In genomic region chr1:21407266-21407665, GRCm38 (mm10) we compare ENCODE assay signal across 38 mouse cellular contexts. TPM values are rescaled to one million over a fixed set of nuclear protein-coding genes. Genes with fewer than 3 reads are reported as not detected.
"Had no signal": no experiment of that assay in that cellular context is flagged by ENCODE, and none has a peak within 500 bp of the region (broad histone marks: within the 10 kb centered on the region; RNA-seq: fewer than 3 reads in every experiment).

No protein-coding gene starts in this region.

- ATAC-seq: hindbrain, postnatal 0 days; intestine, embryonic 16.5 days had no signal

- DNase-seq: gastrocnemius, adult 2 months; gastrocnemius, postnatal 10 days; gastrocnemius, postnatal 25 days; heart, adult 11 months; heart, adult 2 months; heart, postnatal 14 days; heart, postnatal 36 days; kidney, adult 11 months; kidney, adult 8-10 months; kidney, postnatal 10 days; kidney, postnatal 25 days; kidney, postnatal 4 days; liver had no signal

- H3K9ac ChIP-seq: heart, embryonic 13.5 days; heart, embryonic 15.5 days; hindbrain, embryonic 13.5 days; hindbrain, embryonic 15.5 days; limb, embryonic 12.5 days had no signal

- H3K4me2 ChIP-seq: heart, embryonic 11.5 days; heart, embryonic 13.5 days; heart, embryonic 15.5 days; hindbrain, embryonic 13.5 days; hindbrain, embryonic 15.5 days; limb, embryonic 12.5 days; liver, embryonic 11.5 days had no signal

- H3K27me3 ChIP-seq: heart, embryonic 13.5 days; heart, embryonic 15.5 days; hindbrain, embryonic 13.5 days; hindbrain, embryonic 15.5 days; limb, embryonic 12.5 days had no signal

- H3K27ac ChIP-seq: gastrocnemius, adult 2 months; heart, adult 2 months; heart, embryonic 13.5 days; heart, embryonic 15.5 days; hindbrain, embryonic 13.5 days; hindbrain, embryonic 15.5 days; hindbrain, postnatal 0 days; layer of hippocampus, adult 2 months; left cerebral cortex, adult 2 months; limb, embryonic 10.5 days; limb, embryonic 12.5 days had no signal

- H3K4me3 ChIP-seq: gastrocnemius, adult 2 months; heart, adult 2 months; heart, embryonic 13.5 days; heart, embryonic 15.5 days; hindbrain, embryonic 13.5 days; hindbrain, embryonic 15.5 days; layer of hippocampus, adult 2 months; left cerebral cortex, adult 2 months; limb, embryonic 10.5 days; limb, embryonic 12.5 days had no signal

- H3K4me1 ChIP-seq: limb, embryonic 10.5 days; limb, embryonic 12.5 days had no signal

- H3K9me3 ChIP-seq: heart, embryonic 13.5 days; heart, embryonic 15.5 days; hindbrain, embryonic 13.5 days; hindbrain, embryonic 15.5 days; limb, embryonic 10.5 days; limb, embryonic 12.5 days had no signal

- H3K36me3 ChIP-seq: heart, embryonic 15.5 days; hindbrain, embryonic 13.5 days; hindbrain, embryonic 15.5 days; limb, embryonic 10.5 days; limb, embryonic 12.5 days had no signal

RNA-seq across cellular contexts. Expression of gene Khdc1b, which starts 23.9 kb away (rescaled TPM):
- total RNA-seq: gastrocnemius, adult 2 months; gastrocnemius, postnatal 10 days; gastrocnemius, postnatal 25 days; heart, adult 2 months; heart, postnatal 14 days; heart, postnatal 36 days; hematopoietic stem cell, adult 5-6 weeks; hindbrain, postnatal 0 days; layer of hippocampus, adult 2 months; layer of hippocampus, postnatal 10 days; layer of hippocampus, postnatal 25 days; left cerebral cortex, adult 2 months; left cerebral cortex, postnatal 14 days; left cerebral cortex, postnatal 36 days had no signal
- polyA plus RNA-seq: frontal cortex, adult 2 months; gonadal fat pad, adult 2 months; heart, adult 2 months; heart, embryonic 11.5 days; heart, embryonic 13.5 days; heart, postnatal 0 days; hindbrain, embryonic 13.5 days; hindbrain, postnatal 0 days; kidney, embryonic 16.5 days; limb, embryonic 10.5 days; liver, embryonic 11.5 days had no signal

RNA-seq across cellular contexts. Expression of gene Khdc1c, which starts 39.1 kb away (rescaled TPM):
- total RNA-seq: gastrocnemius, adult 2 months; gastrocnemius, postnatal 10 days; gastrocnemius, postnatal 25 days; heart, adult 2 months; heart, postnatal 14 days; heart, postnatal 36 days; hematopoietic stem cell, adult 5-6 weeks; hindbrain, postnatal 0 days; layer of hippocampus, adult 2 months; layer of hippocampus, postnatal 10 days; layer of hippocampus, postnatal 25 days; left cerebral cortex, adult 2 months; left cerebral cortex, postnatal 14 days; left cerebral cortex, postnatal 36 days had no signal
- polyA plus RNA-seq: frontal cortex, adult 2 months; heart, adult 2 months; heart, embryonic 11.5 days; heart, embryonic 13.5 days; heart, embryonic 15.5 days; heart, postnatal 0 days; hindbrain, embryonic 11.5 days; hindbrain, embryonic 13.5 days; hindbrain, embryonic 15.5 days; hindbrain, postnatal 0 days; intestine, embryonic 14.5 days; intestine, embryonic 16.5 days; kidney, embryonic 14.5 days; kidney, embryonic 16.5 days; limb, embryonic 10.5 days; limb, embryonic 12.5 days; limb, embryonic 14.5 days; liver, embryonic 11.5 days had no signal

RNA-seq across cellular contexts. Expression of gene Khdc1a, which starts 57.8 kb away (rescaled TPM):
- total RNA-seq: gastrocnemius, adult 2 months; gastrocnemius, postnatal 10 days; gastrocnemius, postnatal 25 days; heart, adult 2 months; heart, postnatal 14 days; heart, postnatal 36 days; hematopoietic stem cell, adult 5-6 weeks; hindbrain, postnatal 0 days; layer of hippocampus, adult 2 months; layer of hippocampus, postnatal 10 days; layer of hippocampus, postnatal 25 days; left cerebral cortex, adult 2 months; left cerebral cortex, postnatal 14 days; left cerebral cortex, postnatal 36 days had no signal
- polyA plus RNA-seq: frontal cortex, adult 2 months; heart, adult 2 months; heart, embryonic 11.5 days; heart, postnatal 0 days; hindbrain, embryonic 11.5 days; hindbrain, embryonic 13.5 days; hindbrain, embryonic 15.5 days; hindbrain, postnatal 0 days; intestine, embryonic 14.5 days; intestine, embryonic 16.5 days; kidney, embryonic 14.5 days; kidney, embryonic 16.5 days; limb, embryonic 10.5 days; limb, embryonic 12.5 days; limb, embryonic 14.5 days; liver, embryonic 11.5 days had no signal
